Mouse (Mus musculus) kidney, embryonic 15.5 days (tissue): Measurements from ENCODE around the gene Gpt2. TPM values are rescaled to one million over a fixed set of nuclear protein-coding genes. Genes with fewer than 3 reads are reported as not detected.

ENCODE experiments used
- ATAC-seq: fragments of 200-750 bp; cut with Nextera tagmentation; replicated peaks from 2 replicates; pipeline ENCODE4 v1.8.0; 2017; ENCODE audit warnings: moderate TSS enrichment; ENCODE audit not compliant: low FRiP score
- H3K27ac ChIP-seq: fragments of 300-500 bp; sonication (generic); 2 replicates; pipeline ENCODE4 v1.5.1; 2015; ENCODE audit warnings: mild to moderate bottlenecking, inconsistent platforms
- H3K27me3 ChIP-seq: fragments of 300-500 bp; sonication (generic); 2 replicates; pipeline ENCODE4 v1.6.1; 2015; ENCODE audit warnings: inconsistent platforms
- H3K36me3 ChIP-seq: fragments of 300-500 bp; sonication (generic); 2 replicates; pipeline ENCODE4 v1.6.1; 2015; ENCODE audit warnings: inconsistent platforms
- H3K4me1 ChIP-seq: fragments of 300-500 bp; sonication (generic); 2 replicates; pipeline ENCODE4 v1.6.1; 2015; ENCODE audit warnings: inconsistent platforms
- H3K4me2 ChIP-seq: fragments of 300-500 bp; sonication (generic); 2 replicates; pipeline ENCODE4 v1.6.1; 2015; ENCODE audit warnings: moderate library complexity, mild to moderate bottlenecking, inconsistent platforms
- H3K4me3 ChIP-seq: fragments of 300-500 bp; sonication (generic); replicated peaks from 2 replicates; pipeline ENCODE4 v1.5.1; 2015; ENCODE audit warnings: mild to moderate bottlenecking, inconsistent platforms
- H3K9ac ChIP-seq: fragments of 300-500 bp; sonication (generic); 2 replicates; pipeline ENCODE4 v1.6.1; 2015; ENCODE audit warnings: mild to moderate bottlenecking, inconsistent platforms
- H3K9me3 ChIP-seq: fragments of 300-500 bp; sonication (generic); replicated peaks from 2 replicates; pipeline ENCODE4 v1.6.1; 2016; ENCODE audit warnings: inconsistent platforms
- WGBS: fragments of 180-500 bp; shearing (Covaris S2); methylation state at CpG from one replicate; pipeline ENCODE4 v1.1.7; 2015; ENCODE audit warnings: mixed read lengths; 5-methylcytosine and 5-hydroxymethylcytosine counted together
- polyA plus RNA-seq: library from polyadenylated mRNA; unstranded; fragments of >200 nt; fragmentation: Nextera tagmentation; extraction: Ambion mirVana; gene quantifications from 2 replicates; pipeline ENCODE4 v1.2.1, GENCODE M21; 2015

Gene Gpt2
- polyA plus RNA-seq, 1 experiment from 2014 or later: 21.5 TPM

DNA sequence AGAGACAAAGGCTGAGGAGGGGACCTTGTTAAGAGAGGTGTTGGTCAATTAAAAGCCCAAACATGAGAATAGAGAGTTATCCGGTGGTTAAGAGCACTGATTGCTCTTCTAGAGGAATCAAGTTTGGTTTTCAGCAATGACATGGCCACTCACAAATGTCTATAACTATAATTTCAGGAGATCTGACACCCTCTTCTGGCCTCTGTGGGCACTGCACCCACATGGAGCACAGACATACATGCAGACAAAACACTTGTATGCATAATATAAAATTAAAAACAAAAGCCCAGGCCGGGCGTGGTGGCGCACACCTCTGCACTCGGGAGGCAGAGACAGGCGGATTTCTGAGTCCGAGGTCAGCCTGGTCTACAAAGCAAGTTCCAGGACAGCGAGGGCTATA lies 2.8 kb upstream of the Gpt2 start:
- H3K9ac ChIP-seq: no peak overlapping the region
- H3K9me3 ChIP-seq: no peaks in the 10 kb centered on the region
- H3K36me3 ChIP-seq: no peaks in the 10 kb centered on the region
- no peak overlapping the region for H3K27ac ChIP-seq
- no peak overlapping the region for H3K4me2 ChIP-seq
- no peak overlapping the region for H3K4me3 ChIP-seq
- ATAC-seq: no peak
- H3K27me3 ChIP-seq: no peaks in the 10 kb centered on the region
- H3K4me1 ChIP-seq: peaks cover 20% of the 10 kb centered on the region
- 93% methylated on average over 8 of the region's 8 CpGs for WGBS

DNA sequence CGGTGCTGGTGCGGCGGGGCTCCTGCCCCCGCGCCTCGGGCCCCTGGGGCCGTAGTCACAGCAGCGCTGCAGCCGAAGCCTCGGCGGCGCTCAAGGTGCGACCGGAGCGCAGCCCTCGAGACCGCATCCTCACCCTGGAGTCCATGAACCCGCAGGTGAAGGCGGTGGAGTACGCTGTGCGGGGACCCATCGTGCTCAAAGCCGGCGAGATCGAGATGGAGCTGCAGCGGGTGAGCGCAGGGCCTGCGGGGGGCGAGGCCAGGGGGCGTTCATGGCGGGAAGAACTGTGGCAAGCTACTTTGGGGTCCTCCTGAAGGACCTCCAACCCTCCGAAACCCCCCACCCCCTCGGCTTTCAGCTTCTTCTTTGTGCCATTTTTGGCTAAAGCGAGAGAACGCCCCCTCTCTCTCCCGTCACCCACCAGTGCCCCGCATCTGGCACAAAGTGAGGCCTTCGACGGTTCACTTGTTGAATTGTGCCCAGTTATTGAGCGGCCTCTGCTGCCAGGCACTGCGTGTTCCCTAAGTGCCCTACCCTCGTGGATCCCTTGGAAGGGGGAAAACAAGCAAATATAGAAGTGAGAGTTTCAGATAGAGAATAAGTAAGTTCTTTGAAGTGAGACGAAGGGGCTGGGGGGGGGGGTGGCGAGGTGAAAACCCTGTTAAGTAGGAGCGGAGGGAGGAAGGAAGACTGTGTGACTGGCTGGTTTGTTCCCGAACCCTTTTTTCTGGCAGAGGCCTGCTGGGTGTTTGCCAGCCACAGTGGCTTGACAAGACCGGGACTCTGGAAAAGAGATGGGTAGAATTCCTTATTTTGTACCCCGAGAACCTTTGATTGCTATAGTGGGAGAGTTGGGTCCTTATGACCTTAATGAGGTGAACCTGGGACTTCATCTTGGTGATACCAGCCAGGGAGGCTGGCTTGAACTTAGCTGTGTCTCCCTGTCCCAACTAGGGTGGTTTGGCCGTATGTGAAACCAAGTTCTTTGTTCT lies 860 bp downstream of the Gpt2 start:
- 8% methylated on average over 44 of the region's 49 CpGs for WGBS
- Histone ChIP-seq H3K9ac (peak overlapping the region; percentile 77), H3K9me3 (no peaks in the 10 kb centered on the region), H3K27me3 (no peaks in the 10 kb centered on the region), H3K27ac (no peak overlapping the region), H3K4me3 (peak overlapping the region; percentile 70), H3K4me1 (peaks cover 18% of the 10 kb centered on the region), H3K4me2 (peak overlapping the region; percentile 93), H3K36me3 (no peaks in the 10 kb centered on the region)
- ATAC-seq: peak; percentile 55

DNA sequence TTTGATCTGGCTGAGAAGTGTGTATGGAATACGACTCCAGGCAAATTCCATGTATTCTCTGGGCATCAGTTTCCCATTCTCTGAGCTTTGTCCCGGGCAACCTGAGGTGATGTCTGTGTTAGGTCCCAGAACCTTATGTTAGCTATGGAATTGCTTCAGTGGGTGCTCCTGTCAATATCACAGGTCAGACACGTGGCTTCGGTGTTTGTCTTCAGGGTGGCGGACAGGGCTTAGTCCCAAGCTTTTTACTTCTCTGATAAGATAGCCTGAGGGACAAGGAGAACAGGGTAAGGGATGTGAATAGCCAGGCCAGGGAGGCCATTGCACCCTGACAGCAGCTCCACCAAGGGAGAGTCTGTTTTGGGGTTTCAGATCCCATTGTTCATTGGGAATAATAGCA lies 3.7 kb downstream of the Gpt2 start:
- 86% methylated on average over 5 of the region's 5 CpGs for WGBS
- Histone ChIP-seq H3K4me2 (no peak overlapping the region), H3K27ac (no peak overlapping the region), H3K9ac (no peak overlapping the region), H3K4me1 (peaks cover 16% of the 10 kb centered on the region), H3K27me3 (no peaks in the 10 kb centered on the region), H3K4me3 (no peak overlapping the region), H3K9me3 (no peaks in the 10 kb centered on the region), H3K36me3 (no peaks in the 10 kb centered on the region)
- no peak for ATAC-seq

DNA sequence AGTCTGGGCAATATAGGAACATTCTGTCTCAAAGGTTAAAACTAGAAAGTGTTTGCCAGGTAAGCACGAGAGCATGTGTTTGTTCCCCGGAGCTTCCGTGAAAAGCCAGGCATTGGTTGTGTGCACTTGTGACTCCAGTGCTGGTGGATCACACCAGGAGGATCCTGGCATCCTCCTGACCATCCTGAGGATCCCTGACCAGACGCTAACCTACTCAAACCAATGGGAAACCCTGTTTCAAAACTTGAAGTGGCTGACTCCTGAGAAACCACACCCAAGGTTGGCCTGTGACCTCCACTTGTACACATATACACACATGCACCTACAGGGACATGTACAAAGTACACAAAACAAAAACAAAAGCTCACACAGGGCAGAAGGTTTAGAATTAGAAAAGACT lies 4.4 kb downstream of the Gpt2 start:
- Histone ChIP-seq H3K9me3 (no peaks in the 10 kb centered on the region), H3K4me2 (no peak overlapping the region), H3K27ac (no peak overlapping the region), H3K4me3 (no peak overlapping the region), H3K9ac (no peak overlapping the region), H3K27me3 (no peaks in the 10 kb centered on the region), H3K36me3 (no peaks in the 10 kb centered on the region), H3K4me1 (peaks cover 16% of the 10 kb centered on the region)
- no peak for ATAC-seq
- WGBS: 90% methylated on average over 4 of the region's 4 CpGs

DNA sequence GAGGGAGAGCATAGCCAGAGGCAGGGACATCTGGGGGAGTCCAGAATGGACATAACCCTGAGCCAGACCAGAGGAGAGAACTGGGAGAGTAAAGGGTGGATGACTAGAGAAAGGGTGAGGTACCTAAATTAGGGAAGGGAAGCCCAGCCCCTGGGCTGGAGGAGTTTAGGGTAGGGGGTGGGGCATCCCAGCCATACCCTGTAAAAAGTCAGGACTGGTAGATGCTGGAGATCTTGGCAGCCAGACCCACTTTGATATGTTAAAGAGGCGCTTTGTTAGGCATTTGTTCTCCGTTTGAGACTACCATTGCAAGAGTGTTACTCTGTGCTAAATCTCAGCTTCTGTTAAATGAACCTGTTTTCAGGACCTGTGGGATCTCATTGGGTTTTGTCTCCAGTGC lies 6.2 kb downstream of the Gpt2 start:
- whole genome bisulfite sequencing: 44% methylated on average over 2 of the region's 2 CpGs
- Histone ChIP-seq H3K9me3 (no peaks in the 10 kb centered on the region), H3K4me1 (peaks cover 6% of the 10 kb centered on the region)

DNA sequence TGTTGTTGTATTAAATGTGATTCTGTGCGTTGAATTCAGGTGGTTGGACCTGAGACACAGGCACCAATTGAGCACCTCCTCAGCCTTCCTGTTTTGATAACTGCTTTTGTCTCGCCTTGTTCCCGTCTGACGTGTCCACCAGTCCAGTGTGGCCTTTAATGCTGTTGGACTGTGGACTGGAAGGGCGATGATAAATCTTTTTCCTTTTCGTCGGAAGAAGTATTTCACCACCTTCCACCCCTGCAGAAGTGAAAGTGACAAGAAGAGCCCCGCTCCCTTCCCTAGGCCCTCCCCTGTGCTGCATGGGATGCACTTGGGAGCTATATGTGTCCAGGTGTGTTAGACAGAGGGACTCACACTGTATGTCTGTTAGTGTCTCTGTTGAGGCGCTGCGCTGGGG lies 8.1 kb downstream of the Gpt2 start:
- 69% methylated on average over 10 of the region's 10 CpGs for WGBS
- H3K27me3 ChIP-seq: no peaks in the 10 kb centered on the region
- no peak overlapping the region for H3K27ac ChIP-seq

More for the DNA sequence above, 6.2 kb downstream of the Gpt2 start:
- no peak overlapping the region for H3K27ac ChIP-seq
- H3K4me2 ChIP-seq: no peak overlapping the region
- no peak for ATAC-seq
- peaks cover 2% of the 10 kb centered on the region; the same call in 1 of the 2 replicates for H3K36me3 ChIP-seq
- H3K4me3 ChIP-seq: no peak overlapping the region
- H3K27me3 ChIP-seq: no peaks in the 10 kb centered on the region
- H3K9ac ChIP-seq: no peak overlapping the region

DNA sequence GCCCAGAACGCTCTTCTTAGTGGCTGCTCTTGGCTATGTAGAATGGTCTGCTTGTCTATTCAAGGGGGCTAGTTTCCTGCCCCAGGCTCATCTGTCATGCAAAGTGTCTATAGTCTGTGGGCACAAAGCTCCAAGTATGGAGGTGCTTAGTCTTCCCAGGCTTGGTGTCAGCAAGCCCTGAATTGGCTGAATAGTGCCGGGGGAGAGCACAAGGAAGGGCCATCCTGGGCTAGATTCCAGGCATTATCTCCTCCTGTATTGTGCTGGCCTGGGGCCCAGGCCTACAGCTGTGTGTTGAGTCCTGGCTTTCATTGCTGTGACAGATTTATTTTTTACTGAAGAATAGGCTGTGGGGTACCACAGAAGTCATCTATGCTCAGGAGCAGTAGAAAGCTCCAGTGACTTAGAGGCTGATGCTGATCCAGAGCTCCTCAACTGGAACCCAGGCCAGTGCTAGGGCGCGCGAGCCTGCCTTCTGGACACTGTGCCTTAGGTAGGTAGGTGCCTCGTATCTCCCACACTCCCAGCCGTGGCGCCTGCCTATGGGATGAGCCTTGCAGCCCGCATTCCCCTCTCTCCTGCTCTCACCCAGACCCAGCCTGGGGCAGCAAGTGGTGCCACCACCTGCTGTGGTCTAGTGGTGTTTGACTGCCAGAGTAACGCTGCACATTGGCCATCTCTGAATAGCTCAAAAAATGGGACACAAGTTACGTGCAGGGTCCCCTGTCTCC lies 8.7 kb downstream of the Gpt2 start:
- Histone ChIP-seq H3K9me3 (no peaks in the 10 kb centered on the region), H3K4me1 (0 out of 2 replicates have a peak, but pooled peaks cover 2% of the 10 kb centered on the region), H3K36me3 (peaks cover 18% of the 10 kb centered on the region), H3K27me3 (no peaks in the 10 kb centered on the region), H3K9ac (no peak overlapping the region), H3K4me2 (no peak overlapping the region), H3K27ac (no peak overlapping the region), H3K4me3 (no peak overlapping the region)
- 78% methylated on average over 11 of the region's 11 CpGs for WGBS
- no peak for ATAC-seq

More for the DNA sequence above, 8.1 kb downstream of the Gpt2 start:
- ATAC-seq: no peak
- Histone ChIP-seq H3K4me3 (no peak overlapping the region), H3K9me3 (no peaks in the 10 kb centered on the region), H3K4me2 (no peak overlapping the region), H3K4me1 (0 out of 2 replicates have a peak, but pooled peaks cover 2% of the 10 kb centered on the region), H3K9ac (no peak overlapping the region), H3K36me3 (peaks cover 11% of the 10 kb centered on the region)

DNA sequence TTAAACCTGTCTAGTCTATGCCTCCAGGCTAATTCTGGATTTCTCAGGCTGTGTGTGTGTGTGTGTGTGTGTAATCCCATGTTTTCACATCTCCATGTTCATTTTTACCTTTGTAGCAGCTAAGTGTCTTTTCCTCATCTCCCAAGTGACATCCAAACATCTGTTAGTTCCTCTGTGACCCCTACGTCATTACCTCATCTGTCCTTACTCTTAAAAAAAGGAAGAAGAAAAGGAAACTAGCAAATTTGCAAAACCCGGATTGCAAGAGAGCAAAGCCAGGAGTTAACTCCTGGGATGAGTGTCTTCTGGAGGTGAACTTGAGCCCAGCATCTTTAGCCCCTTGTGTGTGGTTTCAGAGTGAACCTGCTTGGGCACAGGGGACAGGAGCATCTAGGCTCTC lies 10.0 kb downstream of the Gpt2 start:
- WGBS: 70% methylated on average over 2 of the region's 2 CpGs
- Histone ChIP-seq H3K27me3 (no peaks in the 10 kb centered on the region), H3K9ac (no peak overlapping the region), H3K9me3 (no peaks in the 10 kb centered on the region), H3K4me2 (no peak overlapping the region), H3K4me3 (no peak overlapping the region), H3K4me1 (0 out of 2 replicates have a peak, but pooled peaks cover 2% of the 10 kb centered on the region), H3K36me3 (peaks cover 18% of the 10 kb centered on the region), H3K27ac (no peak overlapping the region)
- ATAC-seq: no peak

DNA sequence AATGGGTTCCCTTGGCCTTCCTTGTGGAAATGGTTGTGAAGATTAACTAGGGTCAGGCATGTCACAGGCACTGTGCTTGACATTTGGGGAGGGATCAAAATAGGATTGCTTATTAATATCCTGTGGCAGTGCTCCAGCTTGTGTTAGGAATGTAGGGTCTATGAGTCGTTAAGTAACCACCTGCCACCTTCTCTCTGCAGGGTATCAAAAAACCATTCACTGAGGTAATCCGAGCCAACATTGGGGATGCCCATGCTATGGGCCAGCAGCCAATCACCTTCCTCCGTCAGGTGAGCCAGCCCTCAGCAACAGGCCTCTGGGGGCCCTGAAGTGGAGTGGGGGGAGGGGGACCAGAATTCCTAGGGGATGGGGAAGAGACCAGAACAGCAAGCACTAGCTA lies 10.7 kb downstream of the Gpt2 start:
- 69% methylated on average over 3 of the region's 3 CpGs for WGBS
- Histone ChIP-seq H3K4me1 (0 out of 2 replicates have a peak, but pooled peaks cover 2% of the 10 kb centered on the region), H3K9me3 (no peaks in the 10 kb centered on the region), H3K4me2 (no peak overlapping the region), H3K36me3 (peaks cover 19% of the 10 kb centered on the region), H3K9ac (no peak overlapping the region), H3K4me3 (no peak overlapping the region), H3K27ac (no peak overlapping the region), H3K27me3 (no peaks in the 10 kb centered on the region)
- no peak; the same call in 1 of the 2 replicates for ATAC-seq

DNA sequence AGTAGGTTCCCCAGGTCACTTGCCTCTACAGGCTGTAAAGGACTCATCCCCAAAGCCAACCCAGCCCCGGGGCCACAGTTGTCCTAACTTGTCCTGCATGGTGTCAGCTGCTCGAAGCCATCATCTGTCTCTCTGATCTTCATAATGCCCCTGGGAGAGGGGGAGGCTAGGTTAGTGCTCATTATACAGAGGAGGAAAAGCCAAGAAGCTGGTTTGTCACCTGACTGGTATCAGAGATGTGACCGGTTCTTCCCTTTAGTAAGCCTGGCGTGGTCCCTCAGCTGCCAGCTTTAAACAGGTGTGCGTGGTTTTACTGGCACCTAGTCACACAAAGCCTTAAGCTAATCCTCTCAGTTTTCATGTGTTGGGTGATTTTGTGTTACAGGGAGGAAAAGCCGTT lies 12.3 kb downstream of the Gpt2 start:
- Histone ChIP-seq H3K4me3 (no peak overlapping the region), H3K36me3 (peaks cover 31% of the 10 kb centered on the region), H3K4me2 (no peak overlapping the region), H3K4me1 (no peaks in the 10 kb centered on the region), H3K9ac (no peak overlapping the region), H3K27ac (no peak overlapping the region), H3K9me3 (no peaks in the 10 kb centered on the region), H3K27me3 (no peaks in the 10 kb centered on the region)
- no peak for ATAC-seq
- WGBS: 92% methylated on average over 6 of the region's 6 CpGs

DNA sequence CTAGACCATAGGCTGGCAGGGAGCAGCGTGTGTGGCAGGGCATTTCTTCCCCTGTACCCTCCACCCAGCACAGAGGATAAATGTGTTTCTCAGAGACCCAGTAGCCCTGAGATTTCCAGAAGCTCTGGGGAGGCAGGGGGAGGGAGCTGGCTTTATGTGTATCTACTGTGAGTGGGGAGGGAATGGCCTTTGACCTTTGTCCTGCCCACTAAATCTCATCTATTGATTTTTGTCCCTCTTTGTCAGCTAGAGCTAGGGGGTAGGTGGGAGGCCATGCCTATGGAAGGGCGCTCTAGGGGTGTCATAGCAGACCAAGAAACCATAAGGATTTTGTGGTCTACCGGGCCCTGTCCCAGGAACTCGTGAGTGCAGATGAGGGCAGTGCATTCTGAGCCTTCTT lies 14.2 kb downstream of the Gpt2 start:
- ATAC-seq: no peak
- no peak overlapping the region for H3K4me3 ChIP-seq
- no peaks in the 10 kb centered on the region for H3K27me3 ChIP-seq
- H3K4me2 ChIP-seq: no peak overlapping the region
- no peak overlapping the region for H3K9ac ChIP-seq
- peaks cover 48% of the 10 kb centered on the region for H3K36me3 ChIP-seq
- H3K9me3 ChIP-seq: no peaks in the 10 kb centered on the region
- 80% methylated on average over 4 of the region's 4 CpGs for WGBS
- H3K4me1 ChIP-seq: no peaks in the 10 kb centered on the region
- H3K27ac ChIP-seq: no peak overlapping the region

DNA sequence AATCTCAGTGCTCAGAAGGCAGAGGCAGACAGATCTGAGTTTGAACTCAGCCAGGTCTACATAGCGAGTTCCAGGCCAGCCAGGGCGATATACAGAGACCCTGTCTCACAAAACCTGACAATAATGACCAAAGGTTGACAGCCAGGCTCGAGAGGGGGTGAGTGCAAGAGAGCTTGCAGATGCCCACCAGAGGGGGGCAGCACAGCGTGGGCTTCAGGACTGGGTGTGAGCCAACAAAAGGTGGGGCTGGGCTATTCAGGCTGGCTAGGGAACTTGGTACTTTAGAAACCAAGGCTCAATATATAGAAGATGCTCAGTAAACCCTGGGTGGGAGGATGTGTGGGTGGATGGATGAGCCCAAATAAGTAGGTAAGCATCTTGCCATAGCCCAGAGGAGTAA lies 16.3 kb downstream of the Gpt2 start:
- H3K27me3 ChIP-seq: no peaks in the 10 kb centered on the region
- no peaks in the 10 kb centered on the region for H3K4me1 ChIP-seq
- H3K36me3 ChIP-seq: peaks cover 63% of the 10 kb centered on the region
- H3K9ac ChIP-seq: no peak overlapping the region
- no peak for ATAC-seq
- 89% methylated on average over 4 of the region's 4 CpGs for WGBS
- H3K4me2 ChIP-seq: no peak overlapping the region
- no peak overlapping the region for H3K4me3 ChIP-seq
- H3K9me3 ChIP-seq: no peaks in the 10 kb centered on the region
- H3K27ac ChIP-seq: no peak overlapping the region
